Mouse (Mus musculus) bone marrow, adult 2 months (tissue): ENCODE data around the gene Ifitm10. TPM values are rescaled to one million over a fixed set of nuclear protein-coding genes. Genes with fewer than 3 reads are reported as not detected.
"Not testable (repeated sequence)": the region's sequence is repeated elsewhere in the genome, so short reads cannot be mapped to it uniquely, and the experiment has no call there.

Source experiments
- H3K27ac ChIP-seq: fragments of 200-500 bp; 2 replicates; pipeline ENCODE4 v1.5.1; 2012; ENCODE audit warnings: low read depth, mild to moderate bottlenecking, control low read depth, inconsistent platforms, low read length; ENCODE audit not compliant: control insufficient read depth, poor library complexity, insufficient read depth
- H3K4me1 ChIP-seq: fragments of 200-500 bp; 2 replicates; pipeline ENCODE4 v1.6.1; 2011; ENCODE audit warnings: low read length; ENCODE audit not compliant: control insufficient read depth, insufficient read depth
- H3K4me3 ChIP-seq: fragments of 200-500 bp; replicated peaks from 2 replicates; pipeline ENCODE3; 2011; ENCODE audit warnings: mild to moderate bottlenecking, low read depth, low read length, control low read depth; ENCODE audit not compliant: control insufficient read depth
- CTCF ChIP-seq: fragments of 200-500 bp; IDR thresholded peaks from 2 replicates; pipeline ENCODE4 v1.5.1; 2011; ENCODE audit warnings: low read length, control low read depth; ENCODE audit not compliant: control insufficient read depth, insufficient read depth
- POLR2A ChIP-seq: fragments of 200-500 bp; IDR thresholded peaks from 2 replicates; pipeline ENCODE4 v1.6.1; 2011; ENCODE audit warnings: low read depth, mild to moderate bottlenecking, control low read depth, low read length, borderline replicate concordance; ENCODE audit not compliant: control insufficient read depth
- WGBS: fragments of 180-500 bp; shearing (Covaris S2); methylation state at CpG from one replicate; pipeline ENCODE4 v1.1.7; 2018; 5-methylcytosine and 5-hydroxymethylcytosine counted together
- polyA plus RNA-seq: library from polyadenylated mRNA; stranded (reverse); fragments of >200 nt; gene quantifications from 2 replicates; pipeline ENCODE4 v1.2.4, GENCODE M21; 2011; ENCODE audit warnings: low replicate concordance; ENCODE audit not compliant: missing spikeins, insufficient read depth, insufficient read length

Ifitm10 gene
- polyA plus RNA-seq, 1 experiment = 6.2 TPM

GRCm38 (mm10) chr7:142319124-142319523 lies 54.4 kb downstream of the Ifitm10 start:
- no peak overlapping the region for H3K4me3 ChIP-seq
- no peak overlapping the region for H3K27ac ChIP-seq
- no peaks in the 10 kb centered on the region for H3K4me1 ChIP-seq
- WGBS = 84% methylated on average over 11 of the region's 11 CpGs
- TF ChIP-seq CTCF = no peak
- TF ChIP-seq POLR2A = no peak

GRCm38 (mm10) chr7:142317216-142317615 lies 56.3 kb downstream of the Ifitm10 start:
- TF ChIP-seq CTCF (no peak), POLR2A (no peak)
- Histone ChIP-seq H3K27ac (no peak overlapping the region), H3K4me3 (no peak overlapping the region), H3K4me1 (no peaks in the 10 kb centered on the region)
- 60% methylated on average over 5 of the region's 5 CpGs for WGBS

- H3K27ac ChIP-seq = no peak overlapping the region
- no peaks in the 10 kb centered on the region for H3K4me1 ChIP-seq
- 48% methylated on average over 6 of the region's 6 CpGs for WGBS
- no peak overlapping the region for H3K4me3 ChIP-seq
- TF ChIP-seq CTCF (peak; percentile 46; the same call in 1 of the 2 replicates), POLR2A (no peak)
Measured at GRCm38 (mm10) chr7:142316558-142316957, 57.0 kb downstream of the Ifitm10 start.

GRCm38 (mm10) chr7:142314600-142315285 lies 58.8 kb downstream of the Ifitm10 start:
- WGBS = 75% methylated on average over 5 of the region's 5 CpGs
- TF ChIP-seq CTCF (no peak), POLR2A (no peak)
- no peak overlapping the region for H3K4me3 ChIP-seq
- no peak overlapping the region for H3K27ac ChIP-seq
- H3K4me1 ChIP-seq = no peaks in the 10 kb centered on the region

GRCm38 (mm10) chr7:142303929-142304328 lies 69.6 kb downstream of the Ifitm10 start:
- not testable (repeated sequence) for H3K27ac ChIP-seq, H3K4me1 ChIP-seq, H3K4me3 ChIP-seq
- 78% methylated on average over 1 of the region's 1 CpGs for WGBS

- Histone ChIP-seq H3K4me1 (no peaks in the 10 kb centered on the region), H3K4me3 (no peak within 1 kb of the TSS), H3K27ac (no peak within 1 kb of the TSS)
- TF ChIP-seq POLR2A = no peak
- TF ChIP-seq CTCF = no peak
- 27% methylated on average over 3 of the region's 3 CpGs for WGBS
Measured at GRCm38 (mm10) chr7:142303249-142303648, 70.3 kb downstream of the Ifitm10 start, which contains the start of gene Krtap5-4. TSS of gene Krtap5-4 (plus strand) at chr7:142303549.

- H3K4me3 ChIP-seq, H3K27ac ChIP-seq, H3K4me1 ChIP-seq: not testable (repeated sequence)
Measured at GRCm38 (mm10) chr7:142297018-142297417, 76.5 kb downstream of the Ifitm10 start, which contains the start of gene Krtap5-1. TSS of gene Krtap5-1 (minus strand) at chr7:142297118.

- H3K27ac ChIP-seq, H3K4me1 ChIP-seq, H3K4me3 ChIP-seq: not testable (repeated sequence)
- WGBS = 30% methylated on average over 4 of the region's 4 CpGs
Measured at GRCm38 (mm10) chr7:142296108-142296507, 77.4 kb downstream of the Ifitm10 start.

GRCm38 (mm10) chr7:142295418-142295817 lies 78.1 kb downstream of the Ifitm10 start:
- TF ChIP-seq POLR2A (no peak), CTCF (no peak)
- Histone ChIP-seq H3K4me3 (no peak overlapping the region), H3K27ac (no peak overlapping the region), H3K4me1 (no peaks in the 10 kb centered on the region)

- not testable (repeated sequence) for H3K4me1 ChIP-seq, H3K4me3 ChIP-seq, H3K27ac ChIP-seq
- TF ChIP-seq CTCF = peak; percentile 56
- WGBS = 3% methylated on average over 2 of the region's 2 CpGs
Measured at GRCm38 (mm10) chr7:142293851-142294250, 79.7 kb downstream of the Ifitm10 start.

GRCm38 (mm10) chr7:142285910-142286612 lies 87.5 kb downstream of the Ifitm10 start:
- WGBS = 78% methylated on average over 9 of the region's 9 CpGs
- not testable (repeated sequence) for H3K4me3 ChIP-seq, H3K4me1 ChIP-seq, H3K27ac ChIP-seq
